Mouse (Mus musculus) midbrain, embryonic 14.5 days (tissue): ENCODE results near the gene Tnr. TPM values are rescaled to one million over a fixed set of nuclear protein-coding genes. Genes with fewer than 3 reads are reported as not detected.

Source experiments
- ATAC-seq: fragments of 200-750 bp; cut with Nextera tagmentation; 2 replicates; pipeline ENCODE4 v1.8.0; 2017; ENCODE audit warnings: moderate number of reproducible peaks, moderate library complexity; ENCODE audit not compliant: low FRiP score, low TSS enrichment
- DNase-seq: peaks from one replicate; pipeline ENCODE4 v3.0.0-alpha.2; 2015
- H3K27ac ChIP-seq: fragments of 300-500 bp; sonication (generic); replicated peaks from 2 replicates; pipeline ENCODE4 v1.5.1; 2014; ENCODE audit warnings: mild to moderate bottlenecking, low read depth, low read length, moderate library complexity
- H3K27me3 ChIP-seq: fragments of 300-500 bp; sonication (generic); 2 replicates; pipeline ENCODE4 v1.6.1; 2014; ENCODE audit warnings: low read length, control low read depth, mixed read lengths; ENCODE audit not compliant: control insufficient read depth, insufficient read depth
- H3K36me3 ChIP-seq: fragments of 300-500 bp; sonication (generic); 2 replicates; pipeline ENCODE4 v1.6.1; 2014; ENCODE audit warnings: low read length, control low read depth; ENCODE audit not compliant: control insufficient read depth, insufficient read depth
- H3K4me1 ChIP-seq: fragments of 300-500 bp; sonication (generic); 2 replicates; pipeline ENCODE4 v1.6.1; 2014; ENCODE audit warnings: mild to moderate bottlenecking, antibody characterized with exemption, low read length, control low read depth; ENCODE audit not compliant: control insufficient read depth, insufficient read depth
- H3K4me2 ChIP-seq: fragments of 300-500 bp; sonication (generic); 2 replicates; pipeline ENCODE4 v1.6.1; 2014; ENCODE audit warnings: mild to moderate bottlenecking, low read length, moderate library complexity
- H3K4me3 ChIP-seq: fragments of 300-500 bp; sonication (generic); replicated peaks from 2 replicates; pipeline ENCODE4 v1.5.1; 2014; ENCODE audit warnings: low read depth, low read length
- H3K9ac ChIP-seq: fragments of 300-500 bp; sonication (generic); replicated peaks from 2 replicates; pipeline ENCODE4 v1.6.1; 2014; ENCODE audit warnings: mild to moderate bottlenecking, low read length, moderate library complexity
- H3K9me3 ChIP-seq: fragments of 300-500 bp; sonication (generic); 2 replicates; pipeline ENCODE4 v1.6.1; 2016; ENCODE audit warnings: low read length, control low read depth, mixed read lengths; ENCODE audit not compliant: control insufficient read depth
- WGBS: fragments of 180-500 bp; shearing (Covaris S2); extraction: QIAGEN DNeasy Blood & Tissue Kit; methylation state at CpG from one replicate; pipeline ENCODE4 v1.1.7; 2014; 5-methylcytosine and 5-hydroxymethylcytosine counted together
- polyA plus RNA-seq: library from polyadenylated mRNA; unstranded; fragments of >200 nt; fragmentation: Nextera tagmentation; extraction: Ambion mirVana; gene quantifications from 2 replicates; pipeline ENCODE4 v1.2.1, GENCODE M21; 2014

The Tnr gene
- polyA plus RNA-seq, 1 experiment from 2014 or later: 4.4 TPM

GRCm38 (mm10) chr1:159545470-159546145 is 22.0 kb downstream of the Tnr start:
- H3K9me3 ChIP-seq: no peaks in the 10 kb centered on the region
- H3K27ac ChIP-seq: 0 out of 2 replicates have a peak overlapping the region, but pooled peaks have one; percentile 13
- H3K27me3 ChIP-seq: no peaks in the 10 kb centered on the region
- DNase-seq (no peak), ATAC-seq (no peak)
- WGBS: 50% methylated on average over 9 of the region's 9 CpGs
- no peaks in the 10 kb centered on the region for H3K36me3 ChIP-seq
- no peak overlapping the region for H3K4me3 ChIP-seq
- no peak overlapping the region for H3K4me2 ChIP-seq
- peaks cover 12% of the 10 kb centered on the region; the same call in 1 of the 2 replicates for H3K4me1 ChIP-seq
- peak overlapping the region; percentile 20; the same call in 1 of the 2 replicates for H3K9ac ChIP-seq

GRCm38 (mm10) chr1:159551036-159551435 is 27.5 kb downstream of the Tnr start:
- Histone ChIP-seq H3K9ac (no peak overlapping the region), H3K27ac (no peak overlapping the region), H3K9me3 (no peaks in the 10 kb centered on the region), H3K4me2 (no peak overlapping the region), H3K27me3 (no peaks in the 10 kb centered on the region), H3K36me3 (no peaks in the 10 kb centered on the region), H3K4me3 (no peak overlapping the region), H3K4me1 (peaks cover 8% of the 10 kb centered on the region; the same call in 1 of the 2 replicates)
- 69% methylated on average over 10 of the region's 10 CpGs for WGBS
- ATAC-seq (no peak), DNase-seq (no peak)

GRCm38 (mm10) chr1:159551591-159552442 is 28.2 kb downstream of the Tnr start:
- Histone ChIP-seq H3K4me3 (no peak overlapping the region), H3K27ac (no peak overlapping the region), H3K27me3 (no peaks in the 10 kb centered on the region), H3K4me2 (peak overlapping the region; percentile 24; the same call in 1 of the 2 replicates), H3K9ac (no peak overlapping the region), H3K4me1 (peaks cover 8% of the 10 kb centered on the region; the same call in 1 of the 2 replicates), H3K9me3 (no peaks in the 10 kb centered on the region), H3K36me3 (no peaks in the 10 kb centered on the region)
- DNase-seq: peak; percentile 53
- WGBS: 29% methylated on average over 17 of the region's 17 CpGs
- no peak for ATAC-seq

GRCm38 (mm10) chr1:159561616-159562015 is 38.0 kb downstream of the Tnr start:
- DNase-seq: no peak
- no peak for ATAC-seq
- no peaks in the 10 kb centered on the region for H3K9me3 ChIP-seq
- WGBS: 73% methylated on average over 3 of the region's 3 CpGs
- H3K27ac ChIP-seq: no peak overlapping the region
- no peak overlapping the region for H3K9ac ChIP-seq
- no peak overlapping the region for H3K4me3 ChIP-seq
- no peaks in the 10 kb centered on the region for H3K36me3 ChIP-seq
- H3K4me1 ChIP-seq: no peaks in the 10 kb centered on the region
- H3K27me3 ChIP-seq: no peaks in the 10 kb centered on the region
- no peak overlapping the region for H3K4me2 ChIP-seq

GRCm38 (mm10) chr1:159565129-159565528 is 41.6 kb downstream of the Tnr start:
- Histone ChIP-seq H3K4me3 (no peak overlapping the region), H3K4me1 (peaks cover 2% of the 10 kb centered on the region; the same call in 1 of the 2 replicates), H3K4me2 (no peak overlapping the region), H3K9me3 (no peaks in the 10 kb centered on the region), H3K27ac (no peak overlapping the region), H3K27me3 (no peaks in the 10 kb centered on the region), H3K9ac (no peak overlapping the region), H3K36me3 (no peaks in the 10 kb centered on the region)
- DNase-seq: no peak
- WGBS: 100% methylated on average over 1 of the region's 1 CpGs
- no peak for ATAC-seq

- DNase-seq: no peak
- no peak overlapping the region for H3K9ac ChIP-seq
- no peaks in the 10 kb centered on the region for H3K36me3 ChIP-seq
- peaks cover 4% of the 10 kb centered on the region; the same call in 1 of the 2 replicates for H3K4me1 ChIP-seq
- H3K27ac ChIP-seq: no peak overlapping the region
- no peaks in the 10 kb centered on the region for H3K9me3 ChIP-seq
- no peak overlapping the region for H3K4me3 ChIP-seq
- ATAC-seq: no peak
- H3K27me3 ChIP-seq: no peaks in the 10 kb centered on the region
- no peak overlapping the region for H3K4me2 ChIP-seq
- WGBS: 79% methylated on average over 6 of the region's 6 CpGs
Observed at GRCm38 (mm10) chr1:159566046-159566445, 42.5 kb downstream of the Tnr start.

GRCm38 (mm10) chr1:159567171-159567570 is 43.6 kb downstream of the Tnr start:
- Histone ChIP-seq H3K36me3 (no peaks in the 10 kb centered on the region), H3K27ac (no peak overlapping the region), H3K4me3 (no peak overlapping the region), H3K4me2 (no peak overlapping the region), H3K9me3 (no peaks in the 10 kb centered on the region), H3K27me3 (no peaks in the 10 kb centered on the region), H3K9ac (no peak overlapping the region), H3K4me1 (peaks cover 4% of the 10 kb centered on the region; the same call in 1 of the 2 replicates)
- DNase-seq: no peak
- 89% methylated on average over 7 of the region's 7 CpGs for WGBS
- ATAC-seq: no peak

- Histone ChIP-seq H3K4me3 (no peak overlapping the region), H3K4me1 (peaks cover 4% of the 10 kb centered on the region; the same call in 1 of the 2 replicates), H3K36me3 (no peaks in the 10 kb centered on the region), H3K9ac (no peak overlapping the region), H3K9me3 (no peaks in the 10 kb centered on the region), H3K27me3 (no peaks in the 10 kb centered on the region), H3K4me2 (0 out of 2 replicates have a peak overlapping the region, but pooled peaks have one; percentile 16), H3K27ac (peak overlapping the region; percentile 2; the same call in 1 of the 2 replicates)
- DNase-seq (peak; percentile 62), ATAC-seq (no peak)
- 10% methylated on average over 8 of the region's 8 CpGs for WGBS
Observed at GRCm38 (mm10) chr1:159570270-159570669, 46.7 kb downstream of the Tnr start.
